Mouse (Mus musculus): Measurements from ENCODE around the gene Rpl22. TPM values are rescaled to one million over a fixed set of nuclear protein-coding genes. Genes with fewer than 3 reads are reported as not detected.

The Rpl22 gene
- total and polyA plus RNA-seq, 3 experiments, result 1,590 to 1,966 (median 1,935) TPM

GRCm38 (mm10) chr4:152292102-152292765, 33.3 kb upstream of the Rpl22 start:
- H3K9ac ChIP-seq (ENCODE audit: insufficient read depth, low read depth), result no peak overlapping the region
- H3K36me3 ChIP-seq (replicated peaks in 1 of 2; ENCODE audit: control insufficient read depth in 1 of 2, insufficient read depth in 1 of 2, low read length in 1 of 2), result no peaks in the 10 kb centered on the region
- peaks cover 59% of the 10 kb centered on the region for H3K27me3 ChIP-seq (replicated peaks)
- in situ Hi-C loops (cut with MboI; ENCODE audit: low pct_ligation_motif_present, low pct_unique_long_range_greater_than_20kb, low sequenced_read_pairs), result loop anchor here (5.0 to 25.0 kb wide), 3 partner anchors 80 to 1820 kb away; no protein-coding TSS in a partner anchor
- dilution Hi-C loops (cut with MboI; ENCODE audit: extremely low pct_ligation_motif_present, extremely low pct_unique_long_range_greater_than_20kb, low sequenced_read_pairs), result no loop called here
- H3K4me3 ChIP-seq (replicated peaks in 1 of 3; ENCODE audit: low read depth in 2 of 3, low read length in 2 of 3, poor library complexity in 1 of 3), result no peak overlapping the region
- peaks cover 10 to 43% of the 10 kb centered on the region in 2 experiments for H3K4me1 ChIP-seq (ENCODE audit: control insufficient read depth in 1 of 2, insufficient read depth in 2 of 2)
- H3K27ac ChIP-seq (ENCODE audit: insufficient read depth, low read depth), result no peak overlapping the region
- no peaks in the 10 kb centered on the region for H3K9me3 ChIP-seq (replicated peaks; ENCODE audit: low read length)
- H3K79me2 ChIP-seq (replicated peaks; ENCODE audit: control insufficient read depth, extremely low read depth, insufficient read depth, poor library complexity, severe bottlenecking), result no peaks in the 10 kb centered on the region
- no peak for DNase-seq (ENCODE audit: extremely low read depth)
- no peak overlapping the region for H3K4me2 ChIP-seq (ENCODE audit: insufficient read depth, low read depth, poor library complexity, severe bottlenecking)
- TF ChIP-seq USF2 (conservative IDR thresholded peaks at IDR 0.05; ENCODE audit: low read depth, low read length), result no peak
- TF ChIP-seq IRF4 (IDR thresholded peaks at IDR 0.05; ENCODE audit: low read depth, low read length), result no peak
- no peak for TF ChIP-seq HCFC1 (IDR thresholded peaks at IDR 0.05; ENCODE audit: low read depth, low read length)
- no peak for TF ChIP-seq ETS1 (conservative IDR thresholded peaks at IDR 0.05; ENCODE audit: low read depth, low read length)
- TF ChIP-seq ZC3H11A (IDR thresholded peaks at IDR 0.05; ENCODE audit: low read depth, low read length), result no peak

GRCm38 (mm10) chr4:152294188-152294929, 31.2 kb upstream of the Rpl22 start:
- dilution Hi-C loops (cut with MboI; ENCODE audit: extremely low pct_ligation_motif_present, extremely low pct_unique_long_range_greater_than_20kb, low sequenced_read_pairs) (no loop called here), in situ Hi-C loops (cut with MboI; ENCODE audit: low pct_ligation_motif_present, low pct_unique_long_range_greater_than_20kb, low sequenced_read_pairs) (loop anchor here (5.0 to 25.0 kb wide), 3 partner anchors 82 to 1818 kb away; no protein-coding TSS in a partner anchor)
- no peak for DNase-seq (ENCODE audit: extremely low read depth)
- peaks cover 5% of the 10 kb centered on the region; the same call in 1 of the 2 replicates for H3K79me2 ChIP-seq (replicated peaks; ENCODE audit: control insufficient read depth, extremely low read depth, insufficient read depth, poor library complexity, severe bottlenecking)
- TF ChIP-seq GABPA (IDR thresholded peaks at IDR 0.05; ENCODE audit: insufficient replicate concordance, low read depth, low read length) (no peak), CTCF (conservative IDR thresholded peaks at IDR 0.05 in 1 of 2, IDR thresholded peaks at IDR 0.05 in 1 of 2; ENCODE audit: low read depth in 2 of 2, low read length in 2 of 2) (peak in 1 of 2 experiments; percentile 46; a peak in 2 of 4 replicates), ZNF384 (IDR thresholded peaks at IDR 0.05; ENCODE audit: low read depth, low read length) (no peak)
- H3K4me3 ChIP-seq (replicated peaks in 1 of 3; ENCODE audit: low read depth in 2 of 3, low read length in 2 of 3, poor library complexity in 1 of 3), result no peak overlapping the region
- no peak overlapping the region for H3K4me2 ChIP-seq (ENCODE audit: insufficient read depth, low read depth, poor library complexity, severe bottlenecking)
- H3K27ac ChIP-seq (ENCODE audit: insufficient read depth, low read depth), result no peak overlapping the region
- no peaks in the 10 kb centered on the region for H3K9me3 ChIP-seq (replicated peaks; ENCODE audit: low read length)
- H3K36me3 ChIP-seq (replicated peaks in 1 of 2; ENCODE audit: control insufficient read depth in 1 of 2, insufficient read depth in 1 of 2, low read length in 1 of 2), result peaks cover under 1 to 2% of the 10 kb centered on the region in 2 experiments
- peaks cover 48% of the 10 kb centered on the region for H3K27me3 ChIP-seq (replicated peaks)
- no peak overlapping the region for H3K9ac ChIP-seq (ENCODE audit: insufficient read depth, low read depth)
- peaks cover 18 to 59% of the 10 kb centered on the region in 2 experiments for H3K4me1 ChIP-seq (ENCODE audit: control insufficient read depth in 1 of 2, insufficient read depth in 2 of 2)

- TF ChIP-seq EP300 (IDR thresholded peaks at IDR 0.05; ENCODE audit: low read length), result no peak
- peak; percentile 23; the same call in 1 of the 2 replicates for TF ChIP-seq HCFC1 (IDR thresholded peaks at IDR 0.05; ENCODE audit: low read depth, low read length)
These were observed 29.6 kb upstream of the Rpl22 start for GRCm38 (mm10) chr4:152295916-152296315.

More at GRCm38 (mm10) chr4:152295916-152296315, 29.6 kb upstream of the Rpl22 start:
- H3K4me2 ChIP-seq (ENCODE audit: insufficient read depth, low read depth, poor library complexity, severe bottlenecking), result peak overlapping the region; percentile 0; the same call in 1 of the 2 replicates
- H3K9ac ChIP-seq (ENCODE audit: insufficient read depth, low read depth), result no peak overlapping the region
- peaks cover 33% of the 10 kb centered on the region for H3K27me3 ChIP-seq (replicated peaks)
- peaks cover 5% of the 10 kb centered on the region; the same call in 1 of the 2 replicates for H3K79me2 ChIP-seq (replicated peaks; ENCODE audit: control insufficient read depth, extremely low read depth, insufficient read depth, poor library complexity, severe bottlenecking)
- in situ Hi-C loops (cut with MboI; ENCODE audit: low pct_ligation_motif_present, low pct_unique_long_range_greater_than_20kb, low sequenced_read_pairs), result loop anchor here (25.0 kb wide), 1 partner anchor 1816 kb away; no protein-coding TSS in a partner anchor
- H3K4me3 ChIP-seq (replicated peaks in 1 of 3; ENCODE audit: low read depth in 2 of 3, low read length in 2 of 3, poor library complexity in 1 of 3), result no peak overlapping the region
- no peak for DNase-seq (ENCODE audit: extremely low read depth)
- no peaks in the 10 kb centered on the region for H3K9me3 ChIP-seq (replicated peaks; ENCODE audit: low read length)
- H3K36me3 ChIP-seq (replicated peaks in 1 of 2; ENCODE audit: control insufficient read depth in 1 of 2, insufficient read depth in 1 of 2, low read length in 1 of 2), result peaks cover 13 to 18% of the 10 kb centered on the region in 2 experiments
- H3K4me1 ChIP-seq (ENCODE audit: control insufficient read depth in 1 of 2, insufficient read depth in 2 of 2), result peaks cover 15 to 53% of the 10 kb centered on the region in 2 experiments
- H3K27ac ChIP-seq (ENCODE audit: insufficient read depth, low read depth), result no peak overlapping the region
- dilution Hi-C loops (cut with MboI; ENCODE audit: extremely low pct_ligation_motif_present, extremely low pct_unique_long_range_greater_than_20kb, low sequenced_read_pairs), result no loop called here
